Mouse (Mus musculus) bone marrow, adult 2 months (tissue): ENCODE measurements around the gene Gtf2h2.

Experiments
- CTCF ChIP-seq: fragments of 200-500 bp; IDR thresholded peaks from 2 replicates; pipeline ENCODE4 v1.5.1; 2011; ENCODE audit warnings: low read length, control low read depth; ENCODE audit not compliant: control insufficient read depth, insufficient read depth
- POLR2A ChIP-seq: fragments of 200-500 bp; IDR thresholded peaks from 2 replicates; pipeline ENCODE4 v1.6.1; 2011; ENCODE audit warnings: low read depth, mild to moderate bottlenecking, control low read depth, low read length, borderline replicate concordance; ENCODE audit not compliant: control insufficient read depth

DNA sequence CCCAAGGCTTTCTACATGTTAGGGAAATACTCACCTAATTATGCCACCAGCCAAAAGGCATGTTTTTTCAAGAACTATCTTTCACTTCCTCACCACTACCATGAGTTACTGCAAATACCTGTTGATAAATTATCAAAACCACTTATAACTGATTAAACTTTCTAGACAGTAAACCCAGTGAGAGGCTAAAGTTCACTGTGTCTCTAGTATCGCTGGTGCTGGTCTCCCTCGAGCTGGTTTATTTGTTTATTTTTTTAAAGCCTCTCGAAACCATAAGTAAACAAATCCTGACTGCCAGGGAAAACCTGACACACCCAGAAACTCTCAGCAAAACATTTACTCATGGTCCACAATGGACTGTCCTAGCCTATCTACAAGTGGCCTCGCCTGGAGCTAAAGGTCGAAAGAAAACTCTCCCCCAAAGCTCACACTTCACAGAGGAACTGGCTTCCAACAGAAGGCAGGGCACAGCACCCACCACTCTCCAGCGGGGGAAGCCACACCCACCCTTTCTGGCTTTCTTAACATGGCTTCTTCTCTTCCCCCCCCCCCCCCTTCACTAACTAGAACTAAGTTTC is 40.5 kb upstream of the Gtf2h2 start:
- TF ChIP-seq POLR2A (no peak), CTCF (no peak)
